Comparison of ENCODE assay signal across 8 mouse cellular contexts in genomic region chr9:82976219-82976618, GRCm38 (mm10). TPM values are rescaled to one million over a fixed set of nuclear protein-coding genes. Genes with fewer than 3 reads are reported as not detected.
A peak's percentile ranks its signal among the peaks of the same experiment; 100 is the strongest.
DNase-seq lines count a peak whose midpoint lies in the region; ATAC-seq and TF ChIP-seq lines count a peak whose summit lies in the region.

No protein-coding gene starts in this region.

- peak overlapping the region; percentile 99 for H3K9ac ChIP-seq in limb, embryonic 11.5 days (ENCODE audit: low read length)
- peak overlapping the region; percentile 94 for H3K9ac ChIP-seq in stomach, embryonic 14.5 days (replicated peaks; ENCODE audit: low read depth, low read length)

- TF ChIP-seq CTCF in cerebellum, adult 2 months (IDR thresholded peaks at IDR 0.05; ENCODE audit: borderline replicate concordance, insufficient read depth, low read depth, low read length), result no peak

- no peak for ATAC-seq in megakaryocyte, adult 5-6 weeks (ENCODE audit: poor library complexity, severe bottlenecking)
- ATAC-seq in limb, embryonic 11.5 days (ENCODE audit: insufficient number of reproducible peaks, low FRiP score, low TSS enrichment, low read depth), result no peak
- no peak for ATAC-seq in stomach, embryonic 14.5 days (ENCODE audit: insufficient number of reproducible peaks, insufficient read depth, low FRiP score, low read depth)

- peak overlapping the region; percentile 88 for H3K4me3 ChIP-seq in cerebellum, adult 2 months (replicated peaks; ENCODE audit: insufficient read depth, low read depth, low read length)
- H3K4me3 ChIP-seq in megakaryocyte, embryonic 14.5 days (replicated peaks), result peak overlapping the region; percentile 99
- H3K4me3 ChIP-seq in limb, embryonic 11.5 days (ENCODE audit: low read depth, low read length), result peak overlapping the region; percentile 84
- peak overlapping the region; percentile 83 for H3K4me3 ChIP-seq in stomach, embryonic 14.5 days (ENCODE audit: low read depth, low read length)

- H3K36me3 ChIP-seq in megakaryocyte, embryonic 14.5 days (replicated peaks; ENCODE audit: low read length), result no peaks in the 10 kb centered on the region
- H3K36me3 ChIP-seq in limb, embryonic 11.5 days (ENCODE audit: control insufficient read depth, insufficient read depth, low read length), result no peaks in the 10 kb centered on the region
- H3K36me3 ChIP-seq in stomach, embryonic 14.5 days (ENCODE audit: control insufficient read depth, insufficient read depth, low read length), result no peaks in the 10 kb centered on the region

- intact Hi-C loops in left cerebral cortex, postnatal 14 days (cut with DNase I), result loop anchor here (5.0 to 10.0 kb wide), 2 partner anchors 351 to 619 kb away; no protein-coding TSS in a partner anchor

- TF ChIP-seq POLR2A in cerebellum, adult 2 months (IDR thresholded peaks at IDR 0.05; ENCODE audit: borderline replicate concordance, insufficient read depth, low read length), result no peak

- no peaks in the 10 kb centered on the region for H3K27me3 ChIP-seq in cerebellum, adult 2 months (ENCODE audit: control insufficient read depth, insufficient read depth, low read length)
- no peaks in the 10 kb centered on the region for H3K27me3 ChIP-seq in megakaryocyte, embryonic 14.5 days (replicated peaks)
- no peaks in the 10 kb centered on the region for H3K27me3 ChIP-seq in limb, embryonic 11.5 days (ENCODE audit: control insufficient read depth, insufficient read depth, low read length)
- H3K27me3 ChIP-seq in stomach, embryonic 14.5 days (ENCODE audit: control insufficient read depth, insufficient read depth, low read length), result no peaks in the 10 kb centered on the region

- WGBS in cerebellum, adult 2 months, result under 1% methylated on average over 9 of the region's 9 CpGs
- 1% methylated on average over 9 of the region's 9 CpGs for WGBS in limb, embryonic 11.5 days
- under 1% methylated on average over 9 of the region's 9 CpGs for WGBS in stomach, embryonic 14.5 days

- no peaks in the 10 kb centered on the region; the same call in 1 of the 2 replicates for H3K4me1 ChIP-seq in cerebellum, adult 2 months (ENCODE audit: control insufficient read depth, insufficient read depth, low read length)
- peaks cover 8% of the 10 kb centered on the region; the same call in 1 of the 2 replicates for H3K4me1 ChIP-seq in megakaryocyte, embryonic 14.5 days
- 0 out of 2 replicates have a peak, but pooled peaks cover 2% of the 10 kb centered on the region for H3K4me1 ChIP-seq in limb, embryonic 11.5 days (ENCODE audit: control insufficient read depth, insufficient read depth, low read length)
- 0 out of 2 replicates have a peak, but pooled peaks cover 3% of the 10 kb centered on the region for H3K4me1 ChIP-seq in stomach, embryonic 14.5 days (ENCODE audit: control insufficient read depth, insufficient read depth, low read length)

- DNase-seq in cerebellum, adult 2 months, result no peak
- DNase-seq in cerebellum, adult 18-20 months, result no peak
- DNase-seq in limb, embryonic 11.5 days (ENCODE audit: low spot score), result no peak
- DNase-seq in left cerebral cortex, postnatal 14 days (ENCODE audit: low spot score in 2 of 2), result no peak
- DNase-seq in layer of hippocampus, postnatal 36 days, result no peak

- H3K4me2 ChIP-seq in limb, embryonic 11.5 days (ENCODE audit: low read depth, severe bottlenecking), result peak overlapping the region; percentile 46
- peak overlapping the region; percentile 68 for H3K4me2 ChIP-seq in stomach, embryonic 14.5 days (replicated peaks; ENCODE audit: low read depth, low read length)

- H3K9me3 ChIP-seq in megakaryocyte, embryonic 14.5 days, result no peaks in the 10 kb centered on the region
- H3K9me3 ChIP-seq in limb, embryonic 11.5 days (ENCODE audit: control insufficient read depth, low read length), result no peaks in the 10 kb centered on the region
- H3K9me3 ChIP-seq in stomach, embryonic 14.5 days (ENCODE audit: control insufficient read depth, low read depth, low read length), result no peaks in the 10 kb centered on the region

- H3K27ac ChIP-seq in cerebellum, adult 2 months (ENCODE audit: insufficient read depth, low read length), result peak overlapping the region; percentile 75
- peak overlapping the region; percentile 99 for H3K27ac ChIP-seq in limb, embryonic 11.5 days (replicated peaks; ENCODE audit: low read depth, low read length)
- H3K27ac ChIP-seq in stomach, embryonic 14.5 days (ENCODE audit: low read length), result peak overlapping the region; percentile 99

RNA-seq across cellular contexts. Expression of gene Phip, which starts 0.9 kb away (rescaled TPM):
- polyA plus RNA-seq in cerebellum, adult 2 months (2012; rRNA removed), result 18.3 and 20.4 TPM in 2 replicates
- polyA plus RNA-seq in megakaryocyte, embryonic 14.5 days (2012; ENCODE audit: insufficient read depth, low replicate concordance), result 0.92 and 2.4 TPM in 2 replicates
- 79.6 and 80.0 TPM in 2 replicates for total RNA-seq in megakaryocyte, adult 5-6 weeks (2015)
- 89.6 and 119 TPM in 2 replicates for total RNA-seq in megakaryocyte, adult 5-6 weeks (2017)
- 144 and 145 TPM in 2 replicates for polyA plus RNA-seq in limb, embryonic 11.5 days (2014; fragmentation: Nextera tagmentation; extraction: Ambion mirVana)
- 87.4 and 92.6 TPM in 2 replicates for polyA plus RNA-seq in stomach, embryonic 14.5 days (2014; fragmentation: Nextera tagmentation; extraction: Ambion mirVana)
- 10 to 100 TPM; 62.1 to 71.9 TPM for total RNA-seq in left cerebral cortex, postnatal 14 days (2021)
- 10 to 100 TPM; 72.8 to 81.1 TPM for total RNA-seq in layer of hippocampus, postnatal 36 days (2021)
